Mouse (Mus musculus) A20 (cell line): ENCODE data around the gene Tmem106a.

Experiments
- DNase-seq: peaks from one replicate; pipeline ENCODE4 v3.0.0-alpha.2; 2011; ENCODE audit warnings: low read depth, low spot score

Tmem106a gene

DNA sequence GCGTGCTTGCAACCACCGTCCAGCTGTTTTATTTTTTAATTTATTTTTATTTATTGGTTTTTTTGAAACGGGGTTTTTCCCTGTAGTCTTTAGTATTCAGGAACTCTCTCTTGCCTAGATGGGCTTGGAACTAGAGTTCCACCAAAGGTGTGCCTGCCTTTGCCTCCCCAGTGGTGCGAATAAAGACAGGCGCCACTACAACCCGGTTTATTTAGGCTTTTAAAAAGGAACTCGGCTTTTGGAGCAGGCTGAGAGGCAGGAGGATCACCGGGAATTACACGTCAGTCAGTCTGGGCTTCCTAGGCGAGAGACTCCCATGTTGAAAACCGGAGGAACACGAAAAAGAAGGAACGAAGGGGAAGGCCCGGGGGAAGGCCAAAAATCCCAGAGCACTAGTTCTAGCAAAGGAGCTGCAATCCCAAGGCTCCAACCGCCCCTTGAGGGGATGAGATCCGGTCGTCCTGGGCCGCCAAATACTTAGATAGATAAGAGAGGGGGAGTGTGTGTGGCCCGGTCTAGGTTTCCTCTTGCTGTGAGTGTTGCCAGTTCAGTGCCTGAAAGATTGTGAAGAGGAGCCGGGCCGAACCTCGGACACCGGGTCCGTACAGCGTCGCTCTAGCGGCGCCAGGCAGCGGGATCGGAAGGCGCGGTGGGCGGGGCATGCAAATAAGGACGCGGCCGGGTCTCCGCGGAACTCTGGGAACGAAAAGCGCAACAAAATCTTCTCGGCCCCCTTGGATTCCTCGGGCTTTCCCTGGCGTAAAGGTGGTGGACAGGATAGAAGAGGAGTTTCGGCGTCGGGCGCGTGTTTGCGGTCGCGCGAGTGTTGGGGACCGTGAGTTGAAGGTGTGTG is 59.0 kb downstream of the Tmem106a start:
- DNase-seq: peak; percentile 85
